Mouse (Mus musculus): ENCODE measurements around the gene Aamp. TPM values are rescaled to one million over a fixed set of nuclear protein-coding genes. Genes with fewer than 3 reads are reported as not detected.
A peak's percentile ranks its signal among the peaks of the same experiment; 100 is the strongest.

Gene Aamp
- polyA plus RNA-seq, 2 experiments: 181 to 228 TPM

DNA sequence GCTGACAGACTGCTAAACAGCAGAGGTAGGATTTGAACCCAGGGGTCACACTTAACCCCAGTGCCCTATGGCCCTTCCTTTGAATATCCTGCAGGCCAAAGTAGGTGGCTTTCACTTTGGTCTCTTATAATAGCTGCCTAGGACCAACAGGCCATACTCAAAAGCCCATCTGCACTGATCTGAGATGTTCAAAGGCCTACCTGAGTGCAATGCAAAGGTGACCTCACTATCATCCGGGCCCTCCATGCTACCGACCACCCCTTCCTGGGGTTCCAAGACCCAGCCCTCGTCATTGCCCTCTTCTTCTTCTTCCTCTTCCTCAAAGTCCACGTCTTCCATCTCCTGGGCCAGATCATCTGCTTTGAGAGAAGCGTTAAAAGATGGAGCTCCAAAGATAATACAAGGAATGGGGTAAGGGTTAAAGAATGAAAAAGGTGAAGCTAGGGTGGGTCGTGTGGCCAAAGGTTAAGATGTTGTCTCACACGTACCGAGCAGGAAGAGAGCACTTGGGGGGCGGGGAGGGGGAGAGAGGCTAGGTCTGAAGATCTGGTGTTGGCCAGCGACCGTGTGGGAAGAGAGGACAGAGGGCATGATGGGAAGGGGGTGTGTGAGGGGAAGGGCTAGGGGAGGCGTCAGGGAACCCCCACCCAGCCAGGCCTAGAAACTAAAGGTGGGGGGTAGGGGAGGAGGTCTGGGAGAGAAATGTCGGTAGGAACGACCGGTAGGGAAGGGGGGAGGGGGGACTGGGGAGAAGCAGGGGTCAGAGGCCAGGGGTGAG is 663 bp downstream of the Aamp start:
- H3K4me3 ChIP-seq (replicated peaks; ENCODE audit: low read length): peak overlapping the region; percentile 88
- no peaks in the 10 kb centered on the region for H3K27me3 ChIP-seq (ENCODE audit: control insufficient read depth, insufficient read depth, low read length)
- H3K36me3 ChIP-seq (ENCODE audit: control insufficient read depth, insufficient read depth, low read length): peaks cover 48% of the 10 kb centered on the region
- DNase-seq (ENCODE audit: low spot score): peak; percentile 64
- peak overlapping the region; percentile 86 for H3K9ac ChIP-seq (ENCODE audit: low read depth, low read length, severe bottlenecking)
- no peaks in the 10 kb centered on the region for H3K9me3 ChIP-seq (ENCODE audit: control insufficient read depth, low read length)
- TF ChIP-seq POLR2A (IDR thresholded peaks at IDR 0.05; ENCODE audit: borderline replicate concordance, extremely low read depth, insufficient read depth, insufficient read length): no peak
- peak overlapping the region; percentile 78 for H3K4me2 ChIP-seq (replicated peaks; ENCODE audit: low read depth, low read length, severe bottlenecking)
- ATAC-seq (ENCODE audit: low FRiP score, low read depth): peak; percentile 67
- H3K4me1 ChIP-seq (ENCODE audit: control insufficient read depth, insufficient read depth, low read length): peaks cover 9% of the 10 kb centered on the region
- WGBS: 13% methylated on average over 15 of the region's 15 CpGs
- peak overlapping the region; percentile 79; the same call in 1 of the 2 replicates for H3K27ac ChIP-seq (replicated peaks; ENCODE audit: low read depth, low read length)

DNA sequence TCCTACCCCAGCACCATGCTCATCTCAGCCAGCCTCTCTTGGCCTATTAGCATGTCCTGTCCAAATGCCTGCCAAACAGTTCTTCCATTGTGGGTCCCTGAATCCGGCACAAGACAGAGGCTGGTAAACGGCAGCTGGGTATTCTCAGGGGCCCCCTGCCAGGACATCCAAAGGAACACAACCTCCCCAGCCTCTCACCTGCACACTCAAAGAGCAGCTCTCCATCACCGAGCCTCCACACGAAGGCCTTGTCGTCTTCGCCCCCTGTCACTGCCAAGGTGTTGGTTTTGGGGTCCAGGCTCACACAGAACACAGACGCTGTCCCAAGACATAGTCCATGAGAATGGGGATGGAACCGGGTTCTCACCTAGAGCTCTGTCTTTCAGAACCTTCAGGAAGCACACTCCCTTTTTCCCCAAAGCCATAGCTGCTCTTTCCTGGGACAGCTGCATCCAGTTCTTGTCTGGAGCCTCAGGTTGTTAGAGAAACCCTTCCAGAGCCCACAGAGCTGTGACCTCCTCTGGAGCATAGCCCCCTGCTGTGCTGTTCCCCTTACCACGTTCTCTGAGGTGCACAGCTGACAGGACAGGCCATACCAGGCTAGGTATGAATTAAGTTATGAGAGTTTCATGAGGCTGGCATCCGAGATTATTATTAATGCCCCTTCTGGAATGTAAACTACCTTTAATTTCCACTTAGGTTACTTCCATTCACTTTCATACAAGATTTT is 1.5 kb downstream of the Aamp start:
- H3K4me2 ChIP-seq (replicated peaks; ENCODE audit: low read depth, low read length, severe bottlenecking): no peak overlapping the region
- ATAC-seq (ENCODE audit: low FRiP score, low read depth) (no peak), DNase-seq (ENCODE audit: low spot score) (no peak)
- H3K4me3 ChIP-seq (replicated peaks; ENCODE audit: low read length): no peak overlapping the region
- peaks cover 9% of the 10 kb centered on the region for H3K4me1 ChIP-seq (ENCODE audit: control insufficient read depth, insufficient read depth, low read length)
- WGBS: 93% methylated on average over 10 of the region's 10 CpGs
- 0 out of 2 replicates have a peak overlapping the region, but pooled peaks have one; percentile 4 for H3K9ac ChIP-seq (ENCODE audit: low read depth, low read length, severe bottlenecking)
- no peaks in the 10 kb centered on the region for H3K9me3 ChIP-seq (ENCODE audit: control insufficient read depth, low read length)
- H3K27ac ChIP-seq (replicated peaks; ENCODE audit: low read depth, low read length): no peak overlapping the region
- H3K27me3 ChIP-seq (ENCODE audit: control insufficient read depth, insufficient read depth, low read length): no peaks in the 10 kb centered on the region
- no peak for TF ChIP-seq POLR2A (IDR thresholded peaks at IDR 0.05; ENCODE audit: borderline replicate concordance, extremely low read depth, insufficient read depth, insufficient read length)
- peaks cover 43% of the 10 kb centered on the region for H3K36me3 ChIP-seq (ENCODE audit: control insufficient read depth, insufficient read depth, low read length)

DNA sequence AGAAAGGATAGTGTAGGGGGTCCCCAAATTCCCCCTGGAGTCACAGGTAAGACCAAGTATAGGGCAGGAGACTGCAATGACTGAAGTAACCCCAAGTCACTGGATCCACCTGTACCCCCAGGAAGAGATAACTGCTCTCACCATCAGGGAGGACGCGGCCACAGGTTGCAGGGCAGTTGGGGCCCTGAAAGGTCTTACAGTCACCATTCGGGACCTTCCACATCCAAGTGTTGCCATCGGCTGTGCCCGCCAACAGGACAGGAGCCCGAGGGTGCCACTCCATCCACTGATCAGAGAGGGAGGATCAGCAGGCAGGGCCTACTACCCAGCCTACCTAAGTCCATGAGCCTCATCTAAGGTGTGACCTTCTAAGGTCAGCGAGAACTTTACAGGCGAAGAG is 2.7 kb downstream of the Aamp start:
- DNase-seq (ENCODE audit: low spot score) (no peak), ATAC-seq (ENCODE audit: low FRiP score, low read depth) (no peak)
- Histone ChIP-seq H3K36me3 (ENCODE audit: control insufficient read depth, insufficient read depth, low read length) (peaks cover 43% of the 10 kb centered on the region), H3K9ac (ENCODE audit: low read depth, low read length, severe bottlenecking) (no peak overlapping the region), H3K4me1 (ENCODE audit: control insufficient read depth, insufficient read depth, low read length) (peaks cover 9% of the 10 kb centered on the region), H3K27me3 (ENCODE audit: control insufficient read depth, insufficient read depth, low read length) (no peaks in the 10 kb centered on the region), H3K9me3 (ENCODE audit: control insufficient read depth, low read length) (no peaks in the 10 kb centered on the region), H3K4me3 (replicated peaks; ENCODE audit: low read length) (no peak overlapping the region), H3K4me2 (replicated peaks; ENCODE audit: low read depth, low read length, severe bottlenecking) (no peak overlapping the region), H3K27ac (replicated peaks; ENCODE audit: low read depth, low read length) (no peak overlapping the region)
- 97% methylated on average over 8 of the region's 8 CpGs for WGBS
- TF ChIP-seq POLR2A (IDR thresholded peaks at IDR 0.05; ENCODE audit: borderline replicate concordance, extremely low read depth, insufficient read depth, insufficient read length): no peak

DNA sequence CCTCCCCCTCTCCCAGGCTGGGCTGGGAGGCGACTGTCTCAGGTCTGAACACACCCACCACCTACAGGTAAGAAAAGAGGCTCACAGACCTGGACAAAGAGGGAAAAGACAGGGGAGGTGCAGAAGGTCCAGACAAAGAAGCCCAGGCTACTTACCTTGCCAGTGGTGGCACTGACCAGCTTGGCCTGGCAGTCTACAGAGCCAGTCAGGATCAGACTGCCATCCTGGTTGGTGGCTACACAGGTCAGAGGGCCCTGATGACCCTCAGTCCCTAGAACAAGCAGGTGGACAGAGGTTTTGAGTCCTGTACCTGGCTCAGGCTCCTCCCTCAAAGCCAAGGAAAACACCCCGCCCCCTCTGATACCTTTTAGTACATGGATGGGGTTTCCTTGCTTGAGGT is 3.2 kb downstream of the Aamp start:
- H3K4me3 ChIP-seq (replicated peaks; ENCODE audit: low read length): no peak overlapping the region
- no peak overlapping the region for H3K4me2 ChIP-seq (replicated peaks; ENCODE audit: low read depth, low read length, severe bottlenecking)
- peaks cover 43% of the 10 kb centered on the region for H3K36me3 ChIP-seq (ENCODE audit: control insufficient read depth, insufficient read depth, low read length)
- no peaks in the 10 kb centered on the region for H3K9me3 ChIP-seq (ENCODE audit: control insufficient read depth, low read length)
- H3K4me1 ChIP-seq (ENCODE audit: control insufficient read depth, insufficient read depth, low read length): peaks cover 9% of the 10 kb centered on the region
- H3K27me3 ChIP-seq (ENCODE audit: control insufficient read depth, insufficient read depth, low read length): no peaks in the 10 kb centered on the region
- no peak overlapping the region for H3K9ac ChIP-seq (ENCODE audit: low read depth, low read length, severe bottlenecking)
- no peak overlapping the region for H3K27ac ChIP-seq (replicated peaks; ENCODE audit: low read depth, low read length)
- ATAC-seq (ENCODE audit: low FRiP score, low read depth): no peak
- 100% methylated on average over 1 of the region's 2 CpGs for WGBS
- DNase-seq (ENCODE audit: low spot score): no peak
- no peak for TF ChIP-seq POLR2A (IDR thresholded peaks at IDR 0.05; ENCODE audit: borderline replicate concordance, extremely low read depth, insufficient read depth, insufficient read length)

DNA sequence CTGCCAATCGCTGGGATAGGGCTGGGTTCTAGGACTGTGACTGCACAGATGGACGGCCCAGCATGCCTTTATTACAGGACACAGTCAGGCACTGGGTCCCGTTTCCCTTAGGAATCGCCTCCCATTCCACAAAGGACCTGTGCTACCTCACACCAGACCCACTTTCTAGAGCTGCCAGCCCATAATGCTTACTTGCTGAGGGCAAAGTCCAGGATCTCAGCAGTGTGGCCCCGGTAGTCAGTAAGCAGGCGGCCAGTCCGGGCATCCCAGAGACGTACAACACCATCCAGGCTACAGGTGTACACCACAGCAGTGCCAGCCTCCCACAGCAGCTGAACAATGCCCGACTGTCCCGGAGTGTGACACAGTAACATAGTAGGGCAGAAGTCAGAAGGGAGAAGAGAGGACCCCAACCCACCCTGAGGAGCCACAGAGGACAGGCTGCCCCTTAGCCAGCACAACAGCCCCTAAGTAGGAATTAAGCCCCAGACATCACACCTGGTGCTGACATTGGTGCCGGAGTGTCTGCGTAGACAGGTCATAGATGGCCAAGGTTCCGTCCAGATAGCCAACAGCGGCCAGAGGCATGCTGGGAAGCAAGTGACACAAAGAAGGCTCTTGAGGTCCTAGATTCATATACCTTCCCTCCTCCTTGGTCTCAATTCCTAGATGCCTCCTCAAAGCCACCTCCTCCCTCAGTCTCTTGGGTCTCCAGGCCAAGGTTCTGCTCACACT is 3.8 kb downstream of the Aamp start:
- ATAC-seq (ENCODE audit: low FRiP score, low read depth): no peak
- Histone ChIP-seq H3K27me3 (ENCODE audit: control insufficient read depth, insufficient read depth, low read length) (no peaks in the 10 kb centered on the region), H3K4me2 (replicated peaks; ENCODE audit: low read depth, low read length, severe bottlenecking) (no peak overlapping the region), H3K4me3 (replicated peaks; ENCODE audit: low read length) (no peak overlapping the region), H3K36me3 (ENCODE audit: control insufficient read depth, insufficient read depth, low read length) (peaks cover 43% of the 10 kb centered on the region), H3K9ac (ENCODE audit: low read depth, low read length, severe bottlenecking) (no peak overlapping the region), H3K9me3 (ENCODE audit: control insufficient read depth, low read length) (no peaks in the 10 kb centered on the region), H3K27ac (replicated peaks; ENCODE audit: low read depth, low read length) (no peak overlapping the region), H3K4me1 (ENCODE audit: control insufficient read depth, insufficient read depth, low read length) (peaks cover 6% of the 10 kb centered on the region)
- no peak for TF ChIP-seq POLR2A (IDR thresholded peaks at IDR 0.05; ENCODE audit: borderline replicate concordance, extremely low read depth, insufficient read depth, insufficient read length)
- DNase-seq (ENCODE audit: low spot score): no peak
- WGBS: 95% methylated on average over 14 of the region's 14 CpGs

Measured in limb, embryonic 14.5 days (tissue).